Mouse (Mus musculus) megakaryocyte, embryonic 14.5 days (primary cell): ENCODE measurements around the gene Plk2. TPM values are rescaled to one million over a fixed set of nuclear protein-coding genes. Genes with fewer than 3 reads are reported as not detected.

Source experiments
- H3K27me3 ChIP-seq: replicated peaks from 2 replicates; pipeline ENCODE3; 2012; ENCODE audit warnings: inconsistent platforms
- H3K36me3 ChIP-seq: replicated peaks from 2 replicates; pipeline ENCODE3; 2012; ENCODE audit warnings: low read length, inconsistent platforms, mixed read lengths
- H3K4me1 ChIP-seq: 2 replicates; pipeline ENCODE4 v1.6.1; 2012; ENCODE audit warnings: inconsistent platforms
- H3K4me3 ChIP-seq: replicated peaks from 2 replicates; pipeline ENCODE3; 2012; ENCODE audit warnings: moderate library complexity, mild to moderate bottlenecking, inconsistent platforms
- H3K9me3 ChIP-seq: 2 replicates; pipeline ENCODE4 v1.6.1; 2012; ENCODE audit warnings: inconsistent platforms
- FLI1 ChIP-seq: IDR thresholded peaks from 2 replicates; pipeline ENCODE4 v1.6.1; 2012; ENCODE audit warnings: low read length, inconsistent platforms, mixed read lengths
- GATA1 ChIP-seq: IDR thresholded peaks from 3 replicates; pipeline ENCODE4 v1.6.1; 2012; ENCODE audit warnings: mixed read lengths, low read length, inconsistent platforms, borderline replicate concordance
- polyA plus RNA-seq: library from polyadenylated mRNA; stranded (reverse); fragments of >175 nt; gene quantifications from 2 replicates; pipeline ENCODE4 v1.2.3, GENCODE M21; 2012; ENCODE audit warnings: low replicate concordance; ENCODE audit not compliant: insufficient read depth

The Plk2 gene
- polyA plus RNA-seq, 1 experiment = 4.6 TPM

DNA sequence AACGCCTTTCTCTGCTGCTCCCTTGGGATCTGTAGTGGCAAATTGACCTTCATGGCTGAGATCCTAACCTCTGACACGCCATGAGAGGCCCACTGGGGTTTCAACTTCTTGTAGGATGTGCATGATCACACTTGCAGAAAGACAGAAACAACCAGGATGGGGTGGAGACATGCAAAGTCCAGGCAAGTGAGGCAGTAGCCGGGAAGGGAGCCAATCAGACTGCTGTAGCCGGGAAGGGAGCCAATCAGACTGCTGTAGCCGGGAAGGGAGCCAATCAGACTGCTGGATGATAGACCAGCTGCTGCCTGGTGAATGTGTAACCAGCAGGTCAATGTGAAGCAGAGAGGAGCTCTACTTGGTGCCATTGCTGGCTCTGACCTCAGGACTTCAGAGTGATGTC is 11.3 kb downstream of the Plk2 start:
- Histone ChIP-seq H3K9me3 (no peaks in the 10 kb centered on the region), H3K4me1 (no peaks in the 10 kb centered on the region), H3K27me3 (no peaks in the 10 kb centered on the region), H3K36me3 (no peaks in the 10 kb centered on the region), H3K4me3 (no peak overlapping the region)
- TF ChIP-seq FLI1 = no peak
- no peak for TF ChIP-seq GATA1

DNA sequence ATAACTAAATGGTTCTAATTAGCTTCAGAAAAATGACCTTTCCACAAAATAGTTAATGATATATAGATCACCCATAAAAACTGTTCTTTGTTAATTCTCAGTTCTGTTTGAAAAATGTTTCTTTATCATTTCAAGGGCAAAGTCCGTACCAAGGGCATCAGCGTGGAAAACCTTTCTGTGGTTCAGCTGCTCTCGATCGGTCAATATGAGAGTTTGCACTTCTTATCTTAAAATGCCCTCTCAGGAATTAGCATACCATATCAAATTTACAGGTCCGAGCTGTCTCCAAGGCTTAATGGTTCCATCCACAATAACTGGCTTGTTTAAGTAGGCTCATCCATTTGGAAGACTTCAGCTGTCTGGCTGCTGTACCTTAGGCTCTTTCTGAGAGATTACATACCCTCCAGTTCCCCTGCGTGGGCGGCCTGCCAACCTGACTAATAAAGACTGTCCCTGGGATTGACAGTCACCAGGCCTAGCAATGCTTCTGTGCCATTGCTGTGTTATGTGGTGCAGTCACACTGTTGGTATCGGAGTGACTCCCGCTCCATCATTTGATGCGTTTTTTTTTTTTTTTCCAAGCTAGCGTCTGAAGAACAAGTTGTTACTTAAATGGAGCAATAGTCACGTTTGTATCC is 17.8 kb downstream of the Plk2 start:
- no peaks in the 10 kb centered on the region for H3K9me3 ChIP-seq
- TF ChIP-seq FLI1 (no peak), GATA1 (no peak)
- no peaks in the 10 kb centered on the region for H3K4me1 ChIP-seq
- H3K4me3 ChIP-seq = no peak overlapping the region
- H3K27me3 ChIP-seq = no peaks in the 10 kb centered on the region
- H3K36me3 ChIP-seq = no peaks in the 10 kb centered on the region

DNA sequence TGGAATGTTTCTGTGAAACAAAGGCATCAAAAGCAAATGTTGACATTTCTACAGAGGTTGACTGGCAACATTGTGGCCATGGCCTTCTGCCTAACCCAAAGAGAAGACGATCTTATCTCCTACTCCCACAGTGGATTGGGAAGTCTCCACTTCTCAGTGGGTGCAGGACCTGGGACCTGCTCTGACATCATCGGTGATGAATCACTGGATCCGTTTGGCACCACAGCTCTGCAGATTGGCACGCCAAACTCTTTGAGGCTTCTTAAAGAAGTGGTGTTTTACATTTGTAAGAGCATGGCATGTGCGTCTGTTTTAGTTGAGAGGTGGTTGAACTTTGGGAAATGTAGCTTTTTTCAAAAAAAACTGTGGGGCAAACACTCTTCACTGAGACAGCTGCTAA is 23.8 kb downstream of the Plk2 start:
- Histone ChIP-seq H3K4me3 (no peak overlapping the region), H3K9me3 (no peaks in the 10 kb centered on the region), H3K27me3 (no peaks in the 10 kb centered on the region), H3K36me3 (no peaks in the 10 kb centered on the region), H3K4me1 (no peaks in the 10 kb centered on the region)
- TF ChIP-seq FLI1 (no peak), GATA1 (no peak)

DNA sequence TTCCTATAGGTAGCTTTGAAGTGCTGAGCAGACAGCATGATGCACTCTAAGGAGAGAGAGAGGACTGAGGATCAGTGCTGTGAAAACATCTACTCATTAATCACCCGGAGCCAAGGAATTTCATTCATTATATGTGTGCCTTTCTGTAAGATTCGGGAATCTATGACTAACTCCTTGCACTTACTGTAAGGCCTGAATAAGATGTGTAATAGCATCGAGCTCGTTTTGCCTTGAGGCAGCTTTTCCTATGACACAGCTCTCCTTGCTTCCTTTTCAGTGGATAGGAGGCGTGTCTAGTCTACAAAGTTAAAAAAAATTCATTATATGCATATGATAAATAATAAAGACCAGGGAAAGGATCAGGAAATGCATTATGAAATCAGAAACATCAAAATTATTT is 24.8 kb downstream of the Plk2 start:
- TF ChIP-seq GATA1 (no peak), FLI1 (no peak)
- H3K9me3 ChIP-seq = no peaks in the 10 kb centered on the region
- H3K27me3 ChIP-seq = no peaks in the 10 kb centered on the region
- no peaks in the 10 kb centered on the region for H3K4me1 ChIP-seq
- H3K4me3 ChIP-seq = no peak overlapping the region
- H3K36me3 ChIP-seq = no peaks in the 10 kb centered on the region

DNA sequence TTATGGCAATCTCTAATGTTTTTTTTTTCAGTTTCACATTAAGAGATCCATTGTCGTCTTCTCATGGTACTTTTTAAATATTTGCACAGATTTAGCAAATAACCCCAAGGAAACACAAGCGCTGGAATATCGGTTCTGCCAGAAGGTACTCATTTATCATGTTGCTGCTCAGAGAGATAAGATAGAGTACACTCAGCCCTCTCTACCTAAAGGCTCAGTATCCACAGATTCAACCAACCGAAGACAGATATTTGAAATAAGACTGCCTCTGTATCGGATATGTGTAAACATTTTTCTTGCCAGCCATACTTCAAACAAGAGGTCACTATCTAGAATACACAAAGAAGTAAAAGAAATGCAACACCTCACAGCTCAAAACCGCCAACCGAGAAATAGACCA is 27.6 kb downstream of the Plk2 start:
- H3K27me3 ChIP-seq = no peaks in the 10 kb centered on the region
- H3K4me1 ChIP-seq = no peaks in the 10 kb centered on the region
- TF ChIP-seq GATA1 (no peak), FLI1 (no peak)

DNA sequence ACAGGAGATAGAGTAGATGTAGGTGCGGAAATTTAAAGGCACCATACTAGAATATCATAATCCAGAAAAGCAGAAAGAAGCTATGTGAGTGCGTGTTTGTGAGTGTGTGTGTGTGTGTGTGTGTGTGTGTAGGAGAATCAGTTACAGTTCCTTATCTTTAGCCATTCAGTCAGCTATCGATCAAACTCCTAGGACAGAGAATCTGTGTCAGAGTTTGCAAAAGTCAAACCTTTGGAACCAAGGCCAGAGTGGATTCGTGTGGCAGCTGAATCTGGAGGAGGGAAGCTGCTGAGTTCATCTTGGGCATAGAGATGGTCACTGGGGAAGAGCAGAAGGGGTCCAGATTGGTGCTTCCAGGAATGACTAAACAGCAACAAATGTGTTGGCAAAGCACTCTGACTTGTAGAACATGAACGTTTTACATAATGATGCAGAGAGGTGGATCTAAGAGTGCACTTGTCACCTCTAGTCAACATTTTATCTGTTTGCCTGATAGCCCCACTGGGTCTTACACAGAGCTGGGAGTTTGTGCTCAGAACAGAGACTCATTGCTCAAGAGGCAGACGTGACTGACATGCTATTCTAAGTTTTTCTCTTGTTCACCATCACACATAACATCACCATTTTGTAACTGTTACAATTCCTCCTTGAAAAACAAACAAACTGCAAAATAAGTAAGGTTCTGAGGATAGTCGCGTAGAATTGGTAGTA is 30.8 kb downstream of the Plk2 start:
- H3K27me3 ChIP-seq = no peaks in the 10 kb centered on the region
- H3K9me3 ChIP-seq = no peaks in the 10 kb centered on the region
- no peak for TF ChIP-seq GATA1
- TF ChIP-seq FLI1 = no peak
- H3K4me3 ChIP-seq = no peak overlapping the region
- no peaks in the 10 kb centered on the region for H3K4me1 ChIP-seq
- H3K36me3 ChIP-seq = no peaks in the 10 kb centered on the region

More for the DNA sequence above, 27.6 kb downstream of the Plk2 start:
- no peaks in the 10 kb centered on the region for H3K9me3 ChIP-seq
- no peaks in the 10 kb centered on the region for H3K36me3 ChIP-seq
- no peak overlapping the region for H3K4me3 ChIP-seq

DNA sequence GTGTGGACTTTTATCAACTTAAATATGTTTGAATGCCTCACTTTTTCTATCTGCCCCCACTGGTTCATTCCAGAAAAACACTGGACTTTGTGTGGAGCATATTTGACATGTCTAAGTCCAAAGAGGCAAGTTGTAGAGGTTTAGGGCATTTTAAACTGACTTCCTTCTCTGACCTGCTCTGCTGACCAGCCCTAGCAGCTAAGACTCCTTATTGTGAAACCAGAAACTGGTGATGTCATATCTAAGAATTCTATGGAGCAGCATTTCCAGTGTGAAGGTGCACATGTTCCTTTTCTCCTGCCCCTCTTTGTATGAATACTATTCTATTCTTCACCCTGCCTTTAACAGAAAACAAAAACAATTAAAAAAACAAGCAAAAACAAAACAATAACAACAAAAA is 36.5 kb downstream of the Plk2 start:
- no peaks in the 10 kb centered on the region for H3K4me1 ChIP-seq
- no peaks in the 10 kb centered on the region for H3K27me3 ChIP-seq
- no peak overlapping the region for H3K4me3 ChIP-seq
- TF ChIP-seq FLI1 = no peak
- TF ChIP-seq GATA1 = no peak
- peaks cover 4% of the 10 kb centered on the region; the same call in 1 of the 2 replicates for H3K9me3 ChIP-seq
- H3K36me3 ChIP-seq = no peaks in the 10 kb centered on the region

DNA sequence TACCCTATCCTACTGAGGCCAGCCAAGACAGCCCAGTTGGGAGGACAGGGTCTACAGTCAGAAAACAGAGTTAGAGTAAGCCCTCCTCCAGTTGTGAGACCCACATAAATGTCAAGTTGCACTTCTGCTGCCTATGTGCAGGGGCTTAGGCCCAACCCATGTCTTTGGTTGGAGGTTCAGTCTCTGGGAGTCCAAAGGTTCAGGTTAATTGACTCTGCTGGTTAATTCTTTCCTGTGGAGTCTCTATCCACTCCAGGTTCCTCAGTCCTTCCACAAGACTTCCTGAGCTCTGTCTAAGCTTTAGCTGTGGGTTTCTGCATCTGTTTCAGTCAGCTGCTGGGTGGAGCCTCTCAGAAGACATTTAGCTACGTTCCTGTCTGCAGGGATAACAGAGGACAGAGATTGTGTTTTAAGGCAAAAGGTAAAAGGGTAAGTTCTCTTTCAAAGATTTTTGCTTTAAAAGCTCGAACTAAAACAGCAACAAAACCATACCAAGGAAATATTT is 37.3 kb downstream of the Plk2 start:
- H3K27me3 ChIP-seq = no peaks in the 10 kb centered on the region
- H3K36me3 ChIP-seq = no peaks in the 10 kb centered on the region
- no peak overlapping the region for H3K4me3 ChIP-seq
- peaks cover 4% of the 10 kb centered on the region; the same call in 1 of the 2 replicates for H3K9me3 ChIP-seq
- no peak for TF ChIP-seq GATA1
- TF ChIP-seq FLI1 = no peak
- no peaks in the 10 kb centered on the region for H3K4me1 ChIP-seq

DNA sequence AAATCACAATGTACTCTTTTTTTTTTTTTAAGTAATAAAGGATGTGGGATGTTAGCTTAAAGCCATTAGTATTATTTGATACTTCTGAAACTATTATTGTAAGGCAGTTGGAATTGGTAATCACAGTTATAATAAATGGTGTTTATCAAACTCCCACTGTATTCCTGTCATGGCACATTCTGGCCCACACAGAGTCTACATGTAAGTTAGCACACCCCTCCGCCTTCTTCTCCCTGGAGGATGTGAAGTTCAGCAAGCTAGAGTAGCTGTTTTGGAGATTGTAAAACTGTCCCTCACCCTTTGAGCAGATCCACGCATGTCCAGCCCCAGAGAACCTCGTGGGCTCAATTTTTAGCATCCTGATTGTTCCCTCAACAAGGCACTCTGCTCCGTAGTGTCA is 37.8 kb downstream of the Plk2 start:
- H3K4me3 ChIP-seq = no peak overlapping the region
- H3K36me3 ChIP-seq = no peaks in the 10 kb centered on the region
- no peaks in the 10 kb centered on the region for H3K4me1 ChIP-seq
- no peaks in the 10 kb centered on the region for H3K27me3 ChIP-seq
- peaks cover 4% of the 10 kb centered on the region; the same call in 1 of the 2 replicates for H3K9me3 ChIP-seq
- TF ChIP-seq FLI1 = no peak
- no peak for TF ChIP-seq GATA1

DNA sequence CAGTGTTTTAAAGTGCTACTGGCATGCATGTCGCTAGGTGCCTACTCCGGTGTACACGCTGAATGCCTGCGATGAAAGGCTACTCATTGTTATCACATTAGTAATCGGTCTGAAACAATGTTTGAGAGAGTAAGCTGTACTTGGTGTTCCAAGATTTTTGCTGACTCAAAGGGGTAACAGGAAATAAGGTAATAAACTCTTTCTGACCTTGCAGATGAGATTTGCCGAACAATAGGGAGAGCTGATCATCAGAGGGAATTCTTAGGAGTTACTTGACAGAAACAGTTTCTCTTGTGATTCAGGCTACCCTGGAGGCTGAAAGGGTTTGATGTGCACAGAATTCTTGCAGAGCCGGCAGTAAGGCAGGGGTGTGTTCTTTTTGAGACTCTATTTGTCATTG is 41.8 kb downstream of the Plk2 start:
- H3K36me3 ChIP-seq = no peaks in the 10 kb centered on the region
- TF ChIP-seq GATA1 = no peak
- TF ChIP-seq FLI1 = no peak
- no peaks in the 10 kb centered on the region for H3K4me1 ChIP-seq
- H3K4me3 ChIP-seq = no peak overlapping the region
- peaks cover 2% of the 10 kb centered on the region for H3K27me3 ChIP-seq
- peaks cover 4% of the 10 kb centered on the region; the same call in 1 of the 2 replicates for H3K9me3 ChIP-seq

DNA sequence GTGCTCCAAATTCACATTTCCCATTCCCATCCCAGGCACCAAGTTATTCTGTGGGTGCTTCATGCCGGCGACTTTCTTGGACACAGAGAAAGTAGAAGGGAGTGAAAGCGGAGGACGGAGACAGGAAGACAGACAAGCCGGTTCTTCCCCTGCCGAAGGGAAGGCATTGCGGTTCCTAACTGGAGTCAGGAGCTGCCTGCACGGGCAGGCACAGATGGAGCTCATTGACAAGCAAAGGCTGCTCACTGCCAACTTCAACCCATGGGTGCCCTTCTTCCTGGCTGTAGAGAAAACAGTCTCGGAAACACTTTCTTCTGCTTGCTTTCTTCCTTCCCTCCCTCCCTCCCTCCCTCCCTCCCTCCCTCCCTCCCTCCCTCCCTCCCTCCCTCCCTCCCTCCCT is 43.8 kb downstream of the Plk2 start:
- H3K4me3 ChIP-seq = no peak overlapping the region
- H3K9me3 ChIP-seq = peaks cover 4% of the 10 kb centered on the region; the same call in 1 of the 2 replicates
- no peak for TF ChIP-seq FLI1
- no peak for TF ChIP-seq GATA1
- peaks cover 2% of the 10 kb centered on the region for H3K27me3 ChIP-seq
- no peaks in the 10 kb centered on the region for H3K4me1 ChIP-seq
- H3K36me3 ChIP-seq = no peaks in the 10 kb centered on the region
